Mouse (Mus musculus): Measurements from ENCODE around the gene Gm5795. TPM values are rescaled to one million over a fixed set of nuclear protein-coding genes. Genes with fewer than 3 reads are reported as not detected.
"Not testable (repeated sequence)": the region's sequence is repeated elsewhere in the genome, so short reads cannot be mapped to it uniquely, and the experiment has no call there.

Gm5795 gene
- not detected for polyA plus RNA-seq (2012; fragmentation: generic; extraction: Trizol)
- long read RNA-seq, experiment 1 = 0 reads
- long read RNA-seq, experiment 2 = 0 reads

- H3K79me3 ChIP-seq (ENCODE audit: low read depth); H3K27me3 ChIP-seq (ENCODE audit: control insufficient read depth, insufficient read depth, insufficient read length); H3K4me3 ChIP-seq (ENCODE audit: insufficient read depth, poor library complexity, severe bottlenecking); H3ac ChIP-seq (ENCODE audit: control insufficient read depth, insufficient read length, low read depth); H3K79me2 ChIP-seq (ENCODE audit: control insufficient read depth, insufficient read depth); H3K36me3 ChIP-seq (ENCODE audit: control insufficient read depth, insufficient read depth): not testable (repeated sequence)
Measured at GRCm38 (mm10) chr14:3187955-3188354, at the start of gene Gm5795. Gene Gm5795, plus strand, starts transcription at chr14:3188255.

- not testable (repeated sequence) for H3K27me3 ChIP-seq (ENCODE audit: control insufficient read depth, insufficient read depth, insufficient read length); H3K79me2 ChIP-seq (ENCODE audit: control insufficient read depth, insufficient read depth); H3K36me3 ChIP-seq (ENCODE audit: control insufficient read depth, insufficient read depth); H3ac ChIP-seq (ENCODE audit: control insufficient read depth, insufficient read length, low read depth); H3K79me3 ChIP-seq (ENCODE audit: low read depth); H3K4me3 ChIP-seq (ENCODE audit: insufficient read depth, poor library complexity, severe bottlenecking)
Measured at GRCm38 (mm10) chr14:3208272-3209152, 20.5 kb downstream of the Gm5795 start, which contains the start of gene D830030K20Rik. Gene D830030K20Rik, plus strand, starts transcription at chr14:3208488.

- H3K79me2 ChIP-seq (ENCODE audit: control insufficient read depth, insufficient read depth); H3K36me3 ChIP-seq (ENCODE audit: control insufficient read depth, insufficient read depth); H3ac ChIP-seq (ENCODE audit: control insufficient read depth, insufficient read length, low read depth); H3K27me3 ChIP-seq (ENCODE audit: control insufficient read depth, insufficient read depth, insufficient read length); H3K4me3 ChIP-seq (ENCODE audit: insufficient read depth, poor library complexity, severe bottlenecking); H3K79me3 ChIP-seq (ENCODE audit: low read depth): not testable (repeated sequence)
Measured at GRCm38 (mm10) chr14:3209367-3209766, 21.3 kb downstream of the Gm5795 start.

Other genes starting within 250 kb of the Gm5795 start
- gene Gm2888, start 158.3 kb upstream of the Gm5795 start, polyA plus RNA-seq (2012; fragmentation: generic; extraction: Trizol) = not detected
- gene Gm2897, start 139.0 kb upstream of the Gm5795 start, polyA plus RNA-seq (2012; fragmentation: generic; extraction: Trizol) = not detected
- not detected for gene Gm10340, start 54.3 kb upstream of the Gm5795 start, polyA plus RNA-seq (2012; fragmentation: generic; extraction: Trizol)
- not detected for gene D830030K20Rik, start 20.2 kb downstream of the Gm5795 start, polyA plus RNA-seq (2012; fragmentation: generic; extraction: Trizol)
- gene Gm2956, start 144.4 kb downstream of the Gm5795 start, polyA plus RNA-seq (2012; fragmentation: generic; extraction: Trizol) = not detected
- not detected for gene Gm10413, start 206.8 kb downstream of the Gm5795 start, polyA plus RNA-seq (2012; fragmentation: generic; extraction: Trizol)
- gene Gm10409, start 224.4 kb downstream of the Gm5795 start, polyA plus RNA-seq (2012; fragmentation: generic; extraction: Trizol) = 0.01 TPM
- gene Gm3005, start 239.8 kb downstream of the Gm5795 start, polyA plus RNA-seq (2012; fragmentation: generic; extraction: Trizol) = not detected